9 mouse cellular contexts compared by ENCODE assay signal in the genomic region with DNA sequence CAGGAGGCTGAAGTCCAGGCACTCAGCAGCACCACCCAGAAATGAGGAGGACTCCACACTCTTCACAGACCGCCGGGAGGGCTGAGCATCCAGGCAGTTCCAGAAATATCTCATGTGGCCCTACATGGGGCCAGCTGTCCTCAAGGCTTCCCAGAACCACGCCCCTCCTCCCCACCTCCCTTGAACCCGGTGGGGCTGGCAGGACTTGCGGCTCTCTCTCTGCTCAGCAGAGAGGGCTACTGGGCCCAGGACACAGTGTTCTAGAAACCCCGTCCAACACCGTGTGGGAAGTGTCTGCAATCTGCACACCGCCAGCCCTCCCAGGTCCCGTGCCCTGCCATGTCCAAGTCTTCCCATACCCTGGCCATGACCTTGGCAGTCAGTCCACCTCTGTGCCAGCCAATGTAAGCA. TPM values are rescaled to one million over a fixed set of nuclear protein-coding genes. Genes with fewer than 3 reads are reported as not detected.
DNase-seq lines count a peak whose midpoint lies in the region; ATAC-seq lines count a peak whose summit lies in the region.
"Had no signal": no experiment of that assay in that cellular context is flagged by ENCODE, and none has a peak within 500 bp of the region (broad histone marks: within the 10 kb centered on the region; RNA-seq: fewer than 3 reads in every experiment).

No protein-coding gene starts in this region.

- H3K27me3 ChIP-seq in liver, embryonic 13.5 days: no peaks in the 10 kb centered on the region
- no peaks in the 10 kb centered on the region for H3K27me3 ChIP-seq in liver, embryonic 12.5 days (replicated peaks)
- H3K27me3 ChIP-seq in heart, embryonic 15.5 days: no peaks in the 10 kb centered on the region
- H3K27me3 ChIP-seq in stomach, embryonic 15.5 days (replicated peaks): no peaks in the 10 kb centered on the region
- H3K27me3 ChIP-seq: embryonic facial prominence, embryonic 15.5 days had no signal

- H3K4me1 ChIP-seq in liver, embryonic 13.5 days (replicated peaks): peaks cover 22% of the 10 kb centered on the region
- peaks cover 11% of the 10 kb centered on the region for H3K4me1 ChIP-seq in liver, embryonic 12.5 days
- H3K4me1 ChIP-seq in heart, embryonic 15.5 days (replicated peaks): peaks cover 19% of the 10 kb centered on the region
- no peaks in the 10 kb centered on the region for H3K4me1 ChIP-seq in stomach, embryonic 15.5 days
- H3K4me1 ChIP-seq: embryonic facial prominence, embryonic 15.5 days had no signal

- H3K4me3 ChIP-seq in liver, embryonic 13.5 days (replicated peaks): no peak overlapping the region
- no peak overlapping the region for H3K4me3 ChIP-seq in liver, embryonic 12.5 days
- H3K4me3 ChIP-seq in heart, embryonic 15.5 days: no peak overlapping the region
- no peak overlapping the region for H3K4me3 ChIP-seq in stomach, embryonic 15.5 days (replicated peaks)
- H3K4me3 ChIP-seq: embryonic facial prominence, embryonic 15.5 days had no signal

- H3K9me3 ChIP-seq in liver, embryonic 13.5 days (replicated peaks): no peaks in the 10 kb centered on the region
- no peaks in the 10 kb centered on the region for H3K9me3 ChIP-seq in liver, embryonic 12.5 days (replicated peaks)
- no peaks in the 10 kb centered on the region for H3K9me3 ChIP-seq in heart, embryonic 15.5 days (replicated peaks)
- no peaks in the 10 kb centered on the region for H3K9me3 ChIP-seq in stomach, embryonic 15.5 days
- H3K9me3 ChIP-seq: embryonic facial prominence, embryonic 15.5 days had no signal

- H3K9ac ChIP-seq in liver, embryonic 13.5 days: no peak overlapping the region
- no peak overlapping the region for H3K9ac ChIP-seq in liver, embryonic 12.5 days
- no peak overlapping the region for H3K9ac ChIP-seq in heart, embryonic 15.5 days
- H3K9ac ChIP-seq in stomach, embryonic 15.5 days: no peak overlapping the region
- H3K9ac ChIP-seq: embryonic facial prominence, embryonic 15.5 days had no signal

- no peak overlapping the region for H3K27ac ChIP-seq in liver, embryonic 13.5 days
- no peak overlapping the region for H3K27ac ChIP-seq in liver, embryonic 12.5 days
- peak overlapping the region; percentile 68 for H3K27ac ChIP-seq in heart, embryonic 15.5 days
- no peak overlapping the region for H3K27ac ChIP-seq in stomach, embryonic 15.5 days
- H3K27ac ChIP-seq: embryonic facial prominence, embryonic 15.5 days had no signal

- H3K4me2 ChIP-seq in liver, embryonic 13.5 days: no peak overlapping the region
- no peak overlapping the region for H3K4me2 ChIP-seq in liver, embryonic 12.5 days
- H3K4me2 ChIP-seq in heart, embryonic 15.5 days: peak overlapping the region; percentile 35
- H3K4me2 ChIP-seq in stomach, embryonic 15.5 days: no peak overlapping the region
- H3K4me2 ChIP-seq: embryonic facial prominence, embryonic 15.5 days had no signal

- WGBS in liver, embryonic 13.5 days (ENCODE audit: insufficient replicate concordance): 74% methylated on average over 9 of the region's 9 CpGs
- WGBS in liver, embryonic 12.5 days (ENCODE audit: insufficient replicate concordance): 75% methylated on average over 9 of the region's 9 CpGs
- WGBS in heart, embryonic 15.5 days: 40% methylated on average over 9 of the region's 9 CpGs
- 69% methylated on average over 9 of the region's 9 CpGs for WGBS in stomach, embryonic 15.5 days

- peak; percentile 12; the same call in 1 of the 2 replicates for ATAC-seq in liver, embryonic 13.5 days (ENCODE audit: low read depth)
- ATAC-seq in liver, embryonic 12.5 days: no peak
- peak; percentile 66 for ATAC-seq in heart, embryonic 15.5 days (replicated peaks; ENCODE audit: insufficient number of reproducible peaks, insufficient read depth, low FRiP score, low read depth)
- ATAC-seq in stomach, embryonic 15.5 days (ENCODE audit: insufficient read depth, low FRiP score, low read depth): peak; percentile 63

- no peak for DNase-seq in liver, embryonic 13.5 days
- peak; percentile 95 for DNase-seq in gastrocnemius, adult 18-20 months (ENCODE audit: low spot score)
- no peak for DNase-seq in frontal cortex, postnatal 14 days (ENCODE audit: low spot score in 2 of 2)
- DNase-seq in spleen, postnatal 14 days (ENCODE audit: low spot score in 2 of 2): no peak

- H3K36me3 ChIP-seq in liver, embryonic 13.5 days: peaks cover 47% of the 10 kb centered on the region
- peaks cover 66% of the 10 kb centered on the region for H3K36me3 ChIP-seq in liver, embryonic 12.5 days
- H3K36me3 ChIP-seq in heart, embryonic 15.5 days: peaks cover 11% of the 10 kb centered on the region; the same call in 1 of the 2 replicates
- 0 out of 2 replicates have a peak, but pooled peaks cover 20% of the 10 kb centered on the region for H3K36me3 ChIP-seq in stomach, embryonic 15.5 days

RNA-seq across cellular contexts. Expression of a gene that starts 15.7 kb away (rescaled TPM):
- 10.4 and 11.3 TPM in 2 replicates for polyA plus RNA-seq in liver, embryonic 13.5 days (2015; fragmentation: Nextera tagmentation; extraction: Ambion mirVana)
- polyA plus RNA-seq in liver, embryonic 12.5 days (2016; fragmentation: Nextera tagmentation; extraction: Ambion mirVana): 19.6 and 19.8 TPM in 2 replicates
- total RNA-seq in gastrocnemius, adult 18-20 months (2021): 100 to 1,000 TPM; 130 to 173 TPM
- 9.8 and 13.1 TPM in 2 replicates for polyA plus RNA-seq in heart, embryonic 15.5 days (2015; fragmentation: Nextera tagmentation; extraction: Ambion mirVana)
- polyA plus RNA-seq in stomach, embryonic 15.5 days (2015; fragmentation: Nextera tagmentation; extraction: Ambion mirVana): 15.8 and 16.3 TPM in 2 replicates

RNA-seq across cellular contexts. Expression of a gene that starts 18.8 kb away (rescaled TPM):
- polyA plus RNA-seq in liver, embryonic 13.5 days (2015; fragmentation: Nextera tagmentation; extraction: Ambion mirVana): not detected in 2 replicates
- polyA plus RNA-seq in liver, embryonic 12.5 days (2016; fragmentation: Nextera tagmentation; extraction: Ambion mirVana): not detected in 2 replicates
- not detected for total RNA-seq in gastrocnemius, adult 18-20 months (2021)
- not detected in 2 replicates for polyA plus RNA-seq in heart, embryonic 15.5 days (2015; fragmentation: Nextera tagmentation; extraction: Ambion mirVana)
- not detected in 2 replicates for polyA plus RNA-seq in stomach, embryonic 15.5 days (2015; fragmentation: Nextera tagmentation; extraction: Ambion mirVana)
- polyA plus RNA-seq: embryonic facial prominence, embryonic 15.5 days; large intestine, adult 2 months had no signal

RNA-seq across cellular contexts. Expression of a gene that starts 27.2 kb away (rescaled TPM):
- polyA plus RNA-seq in liver, embryonic 13.5 days (2015; fragmentation: Nextera tagmentation; extraction: Ambion mirVana): 135 and 144 TPM in 2 replicates
- 135 and 137 TPM in 2 replicates for polyA plus RNA-seq in liver, embryonic 12.5 days (2016; fragmentation: Nextera tagmentation; extraction: Ambion mirVana)
- total RNA-seq in gastrocnemius, adult 18-20 months (2021): 100 to 1,000 TPM; 167 to 182 TPM
- 189 and 199 TPM in 2 replicates for polyA plus RNA-seq in heart, embryonic 15.5 days (2015; fragmentation: Nextera tagmentation; extraction: Ambion mirVana)
- 179 and 217 TPM in 2 replicates for polyA plus RNA-seq in stomach, embryonic 15.5 days (2015; fragmentation: Nextera tagmentation; extraction: Ambion mirVana)
